ENCODE assay signal across 8 mouse cellular contexts in the genomic region with DNA sequence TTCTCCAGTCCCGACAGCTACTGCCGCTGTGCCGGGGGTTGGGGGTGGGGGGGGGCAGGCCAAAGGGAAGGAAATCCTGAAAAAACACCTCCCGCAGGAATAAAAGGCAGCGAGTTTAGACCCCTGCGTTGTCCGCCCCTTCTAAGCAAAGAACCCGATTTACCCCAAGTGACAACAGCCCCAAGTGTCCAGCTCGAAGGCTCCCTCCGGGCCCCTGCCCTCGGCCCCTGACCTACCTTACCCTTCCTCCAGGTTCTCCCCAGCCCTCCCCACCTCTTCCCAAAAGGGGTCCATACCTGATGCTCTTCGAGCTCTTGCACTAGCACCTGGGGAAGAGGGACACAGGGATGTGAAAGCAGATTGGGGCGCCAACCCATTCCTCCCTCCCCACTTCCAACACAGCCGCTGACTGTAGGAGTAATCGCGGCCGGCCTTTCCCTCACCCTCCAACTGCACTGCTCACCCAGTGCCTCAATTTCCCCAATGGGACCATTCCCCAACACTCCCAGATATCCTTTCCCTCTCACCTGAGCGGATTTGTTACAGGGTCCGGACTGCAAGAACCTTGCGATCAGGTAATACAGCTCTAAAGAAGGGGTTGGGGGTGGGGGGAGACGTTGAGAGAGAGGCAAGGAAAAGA. TPM values are rescaled to one million over a fixed set of nuclear protein-coding genes. Genes with fewer than 3 reads are reported as not detected.
DNase-seq lines count a peak whose midpoint lies in the region; ATAC-seq and TF ChIP-seq lines count a peak whose summit lies in the region.

No protein-coding gene starts in this region.

- DNase-seq in G1E (ENCODE audit: low spot score): peak; percentile 0
- DNase-seq in c-Kit-positive CD71-positive TER-119-positive erythroid progenitor cells, embryonic 14.5 days (ENCODE audit: low spot score): peak; percentile 21
- DNase-seq in forebrain, embryonic 11.5 days (ENCODE audit: low spot score): peak; percentile 55
- peak; percentile 29 to 34 for DNase-seq in heart, postnatal 10 days
- DNase-seq in large intestine, adult 2 months (ENCODE audit: low read depth, low spot score): peak; percentile 2
- peak; percentile 28 for DNase-seq in retina, embryonic 14.5 days (ENCODE audit: low spot score)
- DNase-seq in thymus, postnatal 4 days: peak; percentile 35

- peak overlapping the region; percentile 49 for H3K4me2 ChIP-seq in forebrain, embryonic 11.5 days (ENCODE audit: low read depth, low read length, severe bottlenecking)
- peak overlapping the region; percentile 58 for H3K4me2 ChIP-seq in lung, embryonic 15.5 days

- ATAC-seq in G1E (ENCODE audit: extremely low read depth, insufficient number of reproducible peaks, low FRiP score, poor library complexity, severe bottlenecking): no peak
- peak; percentile 31 for ATAC-seq in forebrain, embryonic 11.5 days (replicated peaks; ENCODE audit: low FRiP score)
- peak; percentile 36 for ATAC-seq in lung, embryonic 15.5 days (ENCODE audit: borderline replicate concordance, extremely low read depth, low FRiP score, low TSS enrichment)

- 25% methylated on average over 17 of the region's 21 CpGs for WGBS in forebrain, embryonic 11.5 days
- 18% methylated on average over 21 of the region's 21 CpGs for WGBS in large intestine, adult 2 months
- 18% methylated on average over 16 of the region's 21 CpGs for WGBS in lung, embryonic 15.5 days

- peaks cover 4% of the 10 kb centered on the region for H3K36me3 ChIP-seq in G1E (replicated peaks)
- H3K36me3 ChIP-seq in forebrain, embryonic 11.5 days (ENCODE audit: control insufficient read depth, insufficient read depth, low read length): no peaks in the 10 kb centered on the region
- no peaks in the 10 kb centered on the region for H3K36me3 ChIP-seq in lung, embryonic 15.5 days

- H3K9ac ChIP-seq in forebrain, embryonic 11.5 days (ENCODE audit: low read length): peak overlapping the region; percentile 55
- peak overlapping the region; percentile 49 for H3K9ac ChIP-seq in lung, embryonic 15.5 days

- peaks cover 2% of the 10 kb centered on the region; the same call in 1 of the 2 replicates for H3K4me1 ChIP-seq in G1E (ENCODE audit: insufficient read depth, low read depth, low read length)
- H3K4me1 ChIP-seq in forebrain, embryonic 11.5 days (replicated peaks; ENCODE audit: control insufficient read depth, insufficient read depth, low read length): no peaks in the 10 kb centered on the region
- H3K4me1 ChIP-seq in lung, embryonic 15.5 days: no peaks in the 10 kb centered on the region

- no peak for TF ChIP-seq CTCF in G1E (IDR thresholded peaks at IDR 0.05; ENCODE audit: low read depth, low read length)

- no peaks in the 10 kb centered on the region for H3K9me3 ChIP-seq in G1E (replicated peaks)
- H3K9me3 ChIP-seq in forebrain, embryonic 11.5 days (ENCODE audit: control insufficient read depth, low read length): no peaks in the 10 kb centered on the region
- no peaks in the 10 kb centered on the region for H3K9me3 ChIP-seq in lung, embryonic 15.5 days

- H3K27me3 ChIP-seq in G1E (ENCODE audit: insufficient read depth, low read length): no peaks in the 10 kb centered on the region
- H3K27me3 ChIP-seq in forebrain, embryonic 11.5 days (ENCODE audit: control insufficient read depth, insufficient read depth, low read length): no peaks in the 10 kb centered on the region
- no peaks in the 10 kb centered on the region for H3K27me3 ChIP-seq in lung, embryonic 15.5 days

- H3K27ac ChIP-seq in forebrain, embryonic 11.5 days (ENCODE audit: low read depth, low read length): no peak overlapping the region
- peak overlapping the region; percentile 84 for H3K27ac ChIP-seq in lung, embryonic 15.5 days

- intact Hi-C loops in heart, postnatal 10 days (cut with DNase I): loop anchor here (2.0 to 10.0 kb wide), 3 partner anchors 179 to 1019 kb away; a partner anchor contains a TSS

- peak overlapping the region; percentile 74 for H3K4me3 ChIP-seq in G1E (ENCODE audit: low read depth, low read length)
- peak overlapping the region; percentile 51 for H3K4me3 ChIP-seq in forebrain, embryonic 11.5 days (ENCODE audit: low read depth, low read length)
- peak overlapping the region; percentile 56 for H3K4me3 ChIP-seq in lung, embryonic 15.5 days

RNA-seq across cellular contexts. Expression of a gene that starts 0.7 kb away (rescaled TPM):
- total RNA-seq in G1E (2014; fragmentation: Nextera tagmentation) (40.1 and 40.7 TPM in 2 replicates), G1E (2017) (9.5 and 11.9 TPM in 2 replicates)
- polyA plus RNA-seq in G1E (2012): 0.74 and 1.2 TPM in 2 replicates
- polyA plus RNA-seq in forebrain, embryonic 11.5 days (2014; fragmentation: Nextera tagmentation; extraction: Ambion mirVana): 3.8 and 4.9 TPM in 2 replicates
- 1 to 10 TPM; 7.0 to 8.6 TPM for total RNA-seq in heart, postnatal 10 days (2021)
- polyA plus RNA-seq in large intestine, adult 2 months (2012; rRNA removed): 0.60 and 1.3 TPM in 2 replicates
- polyA plus RNA-seq in lung, embryonic 15.5 days (2015; fragmentation: Nextera tagmentation; extraction: Ambion mirVana): 3.8 and 4.9 TPM in 2 replicates

Comparison
In these comparisons a context has a peak if more than half of its experiments do, and no peak if none do; other contexts are left out.
1. DNase-seq: peak in every context shown above with its lines; median percentile 55 in forebrain, embryonic 11.5 days; 35 in thymus, postnatal 4 days; 32 in heart, postnatal 10 days; 28 in retina, embryonic 14.5 days; 21 in c-Kit-positive CD71-positive TER-119-positive erythroid progenitor cells, embryonic 14.5 days; 2 in large intestine, adult 2 months; 0 in G1E.